Mouse (Mus musculus) embryonic fibroblast, embryonic 13.5 days (primary cell): ENCODE results near the gene Pacrg.

ENCODE experiments used
- CTCF ChIP-seq: IDR thresholded peaks from 2 replicates; pipeline ENCODE4 v1.5.1; 2011; ENCODE audit warnings: mild to moderate bottlenecking, control low read depth, low read length, moderate library complexity, borderline replicate concordance; ENCODE audit not compliant: insufficient read depth
- POLR2A ChIP-seq: IDR thresholded peaks from 2 replicates; pipeline ENCODE4 v1.6.1; 2011; ENCODE audit warnings: low read depth, mild to moderate bottlenecking, control low read depth, low read length, moderate library complexity

- no peak for TF ChIP-seq CTCF
- no peak for TF ChIP-seq POLR2A
Observed at GRCm38 (mm10) chr17:10479020-10479707, 360.9 kb downstream of the Pacrg start.
